Mouse (Mus musculus) MN1 (cell line): Measurements from ENCODE around the gene Rrp8.
"Not testable (repeated sequence)": the region's sequence is repeated elsewhere in the genome, so short reads cannot be mapped to it uniquely, and the experiment has no call there.

ENCODE experiments used
- DNase-seq: peaks from one replicate; pipeline ENCODE4 v3.0.0-alpha.2; 2016; ENCODE audit warnings: low spot score

Rrp8 gene

DNA sequence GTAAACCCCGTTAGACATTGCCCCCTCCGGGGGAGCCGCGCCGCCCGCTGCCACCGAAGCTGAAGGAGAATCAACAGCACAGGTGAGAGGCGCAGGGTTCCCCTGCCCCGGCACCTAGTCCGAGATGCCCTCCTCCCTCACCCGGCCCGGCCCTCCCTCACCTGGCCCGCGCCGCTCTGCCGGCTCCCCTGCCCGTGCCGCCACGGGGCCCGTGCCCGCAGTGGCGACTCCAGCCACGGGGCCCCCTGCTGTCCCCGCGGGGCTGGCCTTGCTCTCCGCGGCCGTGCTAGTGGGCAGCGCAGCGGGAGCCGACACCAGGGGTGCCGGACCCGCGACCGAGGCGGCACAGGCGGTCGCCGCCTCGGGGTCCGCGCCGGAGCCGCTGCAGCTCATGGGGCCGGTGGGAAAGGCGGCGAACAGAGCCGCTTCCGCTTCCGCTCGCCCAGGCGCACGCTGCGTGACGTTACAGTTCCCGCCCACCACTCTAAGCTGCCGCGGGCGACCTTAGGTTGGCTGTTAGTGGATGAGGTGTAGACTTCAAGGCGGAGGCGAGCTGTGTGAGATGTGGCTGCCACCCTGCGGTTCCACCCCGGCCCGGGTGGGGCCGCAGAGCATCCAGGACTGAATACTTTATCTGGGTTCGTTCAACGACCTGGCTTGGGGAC, 6.9 kb upstream of the Rrp8 start, which contains the start of gene Taf10:
Taf10 (minus strand) TSS at position 436 of the 665 bp plus-strand sequence.
- peak; percentile 93 for DNase-seq

DNA sequence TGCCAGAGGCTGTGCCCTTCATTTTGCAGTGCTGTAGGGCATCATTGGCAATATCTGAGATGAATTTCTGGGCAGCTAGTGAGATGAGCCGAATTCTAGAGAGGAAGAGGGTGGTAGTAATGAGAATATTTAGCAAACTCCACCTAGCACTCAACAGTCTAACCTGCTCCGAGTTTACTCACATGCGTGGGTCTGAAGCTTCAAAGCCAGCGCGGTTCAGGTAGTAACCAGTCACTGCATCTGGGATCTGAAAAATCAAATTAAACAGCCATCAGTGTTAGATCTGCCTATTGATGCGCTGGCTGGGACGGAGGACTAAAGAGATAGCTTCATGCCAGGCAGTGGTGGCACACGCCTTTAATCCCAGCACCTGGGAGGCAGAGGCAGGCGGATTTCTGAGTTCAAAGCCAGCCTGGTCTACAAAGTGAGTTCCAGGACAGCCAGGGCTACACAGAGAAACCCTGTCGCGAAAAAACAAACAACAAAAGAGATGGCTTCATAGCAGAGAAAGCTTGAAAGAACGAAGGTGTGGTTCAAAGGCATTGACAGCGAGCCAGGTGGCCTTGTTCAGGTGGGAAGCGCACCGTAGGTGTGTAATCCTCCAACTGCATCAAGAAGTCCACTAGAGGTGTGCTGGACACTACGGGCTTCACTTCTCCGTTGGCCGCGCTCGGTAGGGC, 6.2 kb upstream of the Rrp8 start:
- peak; percentile 9 for DNase-seq

DNA sequence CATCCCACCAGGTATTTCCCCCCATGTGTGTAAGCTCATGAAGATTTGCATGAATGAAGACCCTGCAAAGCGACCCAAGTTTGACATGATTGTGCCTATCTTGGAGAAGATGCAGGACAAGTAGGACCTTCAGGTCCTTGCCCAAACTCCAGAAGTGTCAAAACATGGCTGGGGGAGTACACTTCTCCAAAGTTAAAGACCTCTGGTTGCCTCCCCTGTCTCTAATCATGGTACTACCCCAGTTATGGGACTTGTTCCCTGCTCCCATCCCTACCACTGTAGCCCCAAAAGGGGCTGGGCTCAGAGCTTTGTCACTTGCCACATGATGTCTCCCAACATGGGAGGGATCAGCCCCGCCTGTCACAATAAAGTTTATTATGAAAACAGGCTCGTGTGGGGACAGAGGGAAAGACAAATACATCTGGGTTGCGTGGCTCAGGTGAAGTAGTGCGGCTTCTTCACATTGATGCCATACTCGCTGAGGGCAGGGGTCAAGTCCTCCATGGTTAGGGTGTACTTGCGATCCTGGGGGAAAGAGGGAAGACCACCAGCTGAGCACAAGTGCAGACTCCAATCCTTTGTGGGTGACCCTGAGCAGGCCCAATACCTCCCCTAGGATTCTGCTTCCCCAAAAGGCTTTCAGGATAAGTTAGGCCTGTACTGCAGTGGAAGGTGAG, 5.5 kb upstream of the Rrp8 start:
- not testable (repeated sequence) for DNase-seq

DNA sequence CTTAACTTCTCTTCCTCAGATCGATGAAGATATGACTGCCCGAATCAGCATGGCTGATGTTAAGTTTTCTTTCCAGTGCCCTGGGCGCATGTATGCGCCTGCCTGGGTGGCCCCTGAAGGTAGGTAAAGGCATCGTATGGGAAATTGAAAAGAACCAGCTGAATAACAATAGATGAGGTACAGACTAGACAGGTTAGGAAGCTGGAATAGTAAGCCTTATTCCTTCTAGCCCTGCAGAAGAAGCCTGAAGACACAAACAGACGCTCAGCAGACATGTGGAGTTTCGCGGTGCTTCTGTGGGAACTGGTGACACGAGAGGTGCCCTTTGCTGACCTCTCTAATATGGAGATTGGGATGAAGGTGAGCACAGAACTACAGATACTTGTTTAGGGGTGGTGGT, 4.8 kb upstream of the Rrp8 start:
- DNase-seq: no peak

DNA sequence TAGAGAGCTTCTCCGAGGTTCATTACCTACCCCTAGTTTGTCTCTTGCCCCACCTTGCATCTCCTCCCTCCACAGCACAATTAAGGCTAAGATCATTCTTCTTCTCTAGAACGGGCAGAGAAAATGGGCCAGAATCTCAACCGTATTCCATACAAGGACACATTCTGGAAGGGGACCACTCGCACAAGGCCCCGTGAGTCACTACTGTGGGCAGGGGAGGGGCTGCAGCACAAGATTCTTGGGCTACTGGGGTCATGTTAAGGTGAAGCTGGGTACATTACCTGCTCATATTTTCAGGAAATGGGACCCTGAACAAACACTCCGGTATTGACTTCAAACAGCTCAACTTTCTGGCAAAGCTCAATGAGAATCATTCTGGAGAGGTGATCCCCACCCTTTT, 3.7 kb upstream of the Rrp8 start:
- no peak for DNase-seq

DNA sequence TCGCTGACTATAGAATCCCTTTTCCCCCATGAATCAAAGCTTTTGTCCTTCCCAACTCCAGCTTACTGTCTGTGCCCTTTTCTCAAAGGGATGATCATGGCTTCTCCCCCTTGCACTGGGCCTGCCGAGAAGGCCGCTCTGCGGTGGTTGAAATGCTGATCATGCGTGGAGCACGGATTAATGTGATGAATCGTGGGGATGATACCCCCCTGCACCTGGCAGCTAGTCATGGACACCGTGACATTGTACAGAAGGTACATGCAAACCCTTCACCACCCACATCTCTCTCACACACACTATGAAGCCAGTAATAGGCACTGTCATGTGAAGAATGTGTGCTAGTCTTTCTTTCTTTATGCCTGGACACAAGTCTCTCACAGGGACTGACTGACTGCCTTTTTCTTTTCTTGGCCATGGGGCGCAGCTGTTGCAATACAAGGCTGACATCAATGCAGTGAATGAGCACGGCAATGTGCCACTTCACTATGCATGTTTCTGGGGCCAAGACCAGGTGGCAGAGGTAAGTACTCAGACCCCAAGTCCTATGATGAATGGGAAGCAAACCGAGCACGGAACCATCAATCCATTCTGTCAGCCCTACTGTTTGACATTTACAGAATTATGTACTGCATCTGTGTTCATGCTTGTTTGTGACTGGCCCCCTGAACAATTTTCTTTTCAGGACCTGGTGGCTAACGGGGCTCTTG, 3.1 kb upstream of the Rrp8 start:
- no peak for DNase-seq

DNA sequence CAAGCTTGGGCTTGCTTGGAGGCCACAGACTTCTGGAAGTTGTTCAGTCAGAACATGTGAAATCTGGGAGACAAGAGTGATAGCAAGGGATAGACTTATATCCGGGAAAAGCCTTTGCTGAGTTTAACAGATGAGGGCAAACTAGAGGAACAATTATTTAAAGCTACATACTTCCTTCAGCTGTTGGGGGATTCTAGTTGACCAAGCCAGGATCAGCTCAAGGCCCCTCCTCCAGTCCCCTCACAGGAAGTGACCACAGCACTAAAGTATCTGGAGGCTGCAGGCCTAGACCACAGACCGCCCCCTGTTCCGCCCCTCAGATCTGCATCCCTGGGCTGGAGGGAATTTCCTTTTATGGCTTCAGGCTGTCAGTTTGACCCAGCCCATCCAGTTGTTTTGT, 1.8 kb upstream of the Rrp8 start:
- peak; percentile 66 for DNase-seq

DNA sequence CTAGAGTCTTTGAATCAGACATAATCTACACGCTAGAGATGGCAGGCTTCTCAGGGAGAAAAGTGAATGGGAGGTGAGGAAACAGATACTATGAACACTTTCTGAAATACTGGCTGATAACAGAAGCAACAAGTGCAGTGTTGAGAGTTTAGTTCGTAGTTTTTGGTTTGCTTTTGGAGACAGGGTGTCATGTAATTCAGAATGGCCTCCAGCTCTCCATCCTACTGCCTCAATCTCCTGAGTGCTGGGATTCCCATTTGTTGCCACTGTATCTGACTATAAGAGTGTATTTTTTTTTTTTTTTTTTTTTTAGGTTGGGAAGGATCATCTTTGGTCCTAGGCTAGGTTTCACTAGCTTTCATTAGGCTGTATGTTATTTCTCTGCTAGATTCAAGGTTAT, 1.1 kb upstream of the Rrp8 start:
- DNase-seq: no peak

DNA sequence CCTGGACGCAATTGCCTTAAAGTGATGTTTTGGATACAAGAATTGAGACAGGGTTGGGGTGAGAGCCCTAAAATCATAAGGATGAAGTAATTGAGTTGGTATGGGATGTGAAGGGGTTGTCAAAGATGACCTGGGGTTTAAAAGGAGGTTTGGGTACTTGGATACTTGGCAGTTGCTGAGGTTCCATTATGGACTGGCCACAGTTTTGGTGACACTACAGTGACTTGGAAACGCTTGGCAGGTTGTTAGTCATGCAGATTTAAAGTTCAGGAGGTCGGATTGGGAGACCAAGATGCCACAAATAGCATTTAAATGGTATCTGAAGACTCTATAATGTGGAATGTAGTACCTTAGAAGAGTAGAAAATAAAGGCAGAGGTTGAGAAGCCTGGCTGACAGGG, 463 bp upstream of the Rrp8 start:
- no peak for DNase-seq

DNA sequence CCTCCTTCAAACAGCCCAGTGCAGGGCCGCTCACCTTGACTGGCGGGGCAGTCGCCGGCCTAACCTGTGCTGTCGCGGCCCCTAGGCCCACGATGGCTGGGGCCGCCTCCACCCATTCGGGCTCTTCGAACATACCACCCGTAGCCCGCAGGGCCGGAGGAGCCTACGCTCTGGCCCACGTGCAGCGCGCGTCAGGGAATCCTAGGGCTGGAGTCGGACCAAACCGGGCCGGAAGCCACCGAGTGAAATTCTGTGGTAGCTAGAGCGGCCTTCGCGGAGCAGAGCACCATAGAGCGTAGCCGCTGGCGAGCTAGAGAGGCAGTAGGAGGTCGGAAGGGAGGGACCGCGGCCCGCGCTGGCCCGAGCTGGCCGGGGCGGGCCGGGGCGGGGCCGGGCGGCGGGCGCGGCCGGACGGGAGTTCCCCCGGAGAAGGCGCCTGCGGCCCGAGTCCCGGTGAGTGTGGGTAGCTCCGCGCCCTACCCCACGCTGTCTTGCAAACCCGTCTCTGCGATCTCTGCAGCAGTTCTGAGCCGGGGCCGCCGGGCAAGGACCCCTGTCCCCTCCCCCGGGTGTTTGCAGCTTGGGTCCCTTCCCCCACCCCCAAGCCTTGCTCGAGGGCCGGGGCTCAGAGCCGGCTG, 802 bp downstream of the Rrp8 start, which contains the start of gene Ilk:
Ilk (plus strand) TSS at position 329 of the 638 bp plus-strand sequence.
- DNase-seq: peak; percentile 93

DNA sequence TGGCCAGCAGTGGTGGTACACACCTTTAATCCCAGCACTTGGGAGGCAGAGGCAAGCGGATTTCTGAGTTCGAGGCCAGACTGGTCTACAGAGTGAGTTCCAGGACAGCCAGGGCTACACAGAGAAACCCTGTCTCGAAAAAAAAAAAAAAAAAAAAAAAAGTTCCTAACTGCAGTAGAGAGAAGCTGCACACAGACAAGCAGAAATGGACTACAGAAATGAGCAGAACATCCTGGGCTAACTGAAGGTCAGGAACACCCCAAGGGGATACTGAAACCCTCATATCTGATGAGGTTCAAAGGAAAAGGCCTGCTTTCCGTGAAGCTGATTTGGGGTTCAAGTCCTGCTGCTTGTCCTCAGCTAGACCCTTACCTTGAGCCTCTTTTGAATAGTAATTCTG, 1.7 kb downstream of the Rrp8 start:
- not testable (repeated sequence) for DNase-seq

DNA sequence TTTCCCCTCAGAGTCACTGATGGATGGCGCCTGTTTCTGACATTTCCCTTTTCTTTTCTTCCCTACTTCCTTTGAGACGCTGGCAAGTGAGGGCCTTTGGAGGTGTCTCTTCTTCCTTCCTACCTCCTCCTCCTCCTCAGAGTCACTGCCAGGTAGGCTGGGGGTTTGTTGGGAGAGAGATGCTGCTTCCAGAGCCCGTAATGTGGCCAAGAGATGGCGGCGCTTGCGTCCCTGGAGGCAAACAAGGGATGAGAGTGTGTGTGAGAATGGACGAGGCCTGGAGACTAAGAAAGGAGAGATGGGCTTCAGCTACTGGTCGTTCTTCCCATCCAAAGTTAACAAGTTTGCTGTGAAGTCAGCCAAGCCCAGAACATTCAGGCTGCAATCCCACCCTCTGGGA, 2.4 kb downstream of the Rrp8 start:
- no peak for DNase-seq

DNA sequence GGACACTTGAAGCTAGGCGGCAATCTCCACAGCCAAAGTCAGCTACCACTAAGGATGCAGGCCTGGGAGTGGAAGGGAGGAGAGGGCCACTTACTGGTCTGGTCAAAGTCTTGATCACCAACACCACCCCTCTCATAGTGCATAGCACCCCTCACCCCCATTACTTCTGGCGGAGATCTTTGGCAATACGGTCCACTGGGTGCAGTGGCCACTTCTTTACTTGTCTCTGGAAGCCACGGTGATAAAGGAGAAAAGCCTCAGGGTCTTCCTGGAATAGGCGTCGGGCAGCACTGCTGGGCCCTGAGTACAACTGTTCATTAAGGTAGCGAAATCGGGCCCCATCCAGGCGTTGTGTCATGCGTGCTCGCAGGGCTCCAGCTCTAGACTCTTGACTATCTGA, 3.3 kb downstream of the Rrp8 start:
- no peak for DNase-seq

DNA sequence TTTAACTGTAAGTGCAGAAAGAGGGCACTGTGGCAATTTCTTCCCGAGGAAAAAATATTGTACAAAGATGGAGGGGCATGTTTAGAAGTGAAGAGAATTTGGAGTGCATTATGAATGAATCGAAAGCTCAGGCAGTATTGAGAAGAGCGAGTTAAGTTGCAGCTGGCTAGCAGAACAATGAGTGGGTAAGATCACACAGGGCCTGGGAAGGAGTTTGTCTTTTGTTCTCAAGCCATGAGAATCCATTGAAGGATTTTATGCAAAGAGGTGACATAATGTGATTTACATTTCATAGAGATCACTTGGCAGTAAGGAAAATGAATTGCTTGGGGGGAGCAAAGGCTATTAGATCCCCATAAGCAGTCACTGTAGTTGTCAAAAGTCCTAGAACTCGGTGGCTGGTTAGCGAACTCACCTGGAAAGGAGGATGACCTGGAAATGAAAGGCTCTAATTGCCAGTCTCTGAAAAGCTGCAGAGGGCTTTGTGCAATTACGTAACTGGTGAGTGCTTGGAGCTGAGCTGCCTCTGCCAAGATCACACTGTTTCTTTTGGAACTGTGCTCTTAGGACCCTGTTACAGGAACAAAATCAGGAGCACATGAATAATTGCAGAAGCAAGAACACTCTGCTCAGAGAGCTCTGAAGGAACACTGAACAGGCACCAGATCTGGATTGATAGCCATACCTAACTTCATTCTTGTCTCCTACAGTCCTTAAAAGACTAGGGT, 8.3 kb downstream of the Rrp8 start:
- DNase-seq: no peak

DNA sequence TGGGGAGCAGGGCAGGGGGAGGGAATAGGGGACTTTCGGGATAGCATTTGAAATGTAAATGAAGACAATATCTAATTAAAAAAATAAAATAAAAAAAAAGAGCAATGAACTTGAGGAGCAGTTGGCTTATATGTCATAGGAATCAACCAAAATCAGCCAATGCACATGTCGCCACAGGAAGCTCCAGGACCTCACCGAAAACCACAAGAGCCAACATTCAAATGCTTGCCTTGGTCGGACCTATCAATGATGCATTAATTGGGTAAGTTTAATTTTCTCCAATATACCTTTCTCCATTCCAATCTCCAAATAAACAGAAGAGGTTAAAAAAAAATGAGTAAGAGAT, 10.2 kb downstream of the Rrp8 start:
- no peak for DNase-seq

DNA sequence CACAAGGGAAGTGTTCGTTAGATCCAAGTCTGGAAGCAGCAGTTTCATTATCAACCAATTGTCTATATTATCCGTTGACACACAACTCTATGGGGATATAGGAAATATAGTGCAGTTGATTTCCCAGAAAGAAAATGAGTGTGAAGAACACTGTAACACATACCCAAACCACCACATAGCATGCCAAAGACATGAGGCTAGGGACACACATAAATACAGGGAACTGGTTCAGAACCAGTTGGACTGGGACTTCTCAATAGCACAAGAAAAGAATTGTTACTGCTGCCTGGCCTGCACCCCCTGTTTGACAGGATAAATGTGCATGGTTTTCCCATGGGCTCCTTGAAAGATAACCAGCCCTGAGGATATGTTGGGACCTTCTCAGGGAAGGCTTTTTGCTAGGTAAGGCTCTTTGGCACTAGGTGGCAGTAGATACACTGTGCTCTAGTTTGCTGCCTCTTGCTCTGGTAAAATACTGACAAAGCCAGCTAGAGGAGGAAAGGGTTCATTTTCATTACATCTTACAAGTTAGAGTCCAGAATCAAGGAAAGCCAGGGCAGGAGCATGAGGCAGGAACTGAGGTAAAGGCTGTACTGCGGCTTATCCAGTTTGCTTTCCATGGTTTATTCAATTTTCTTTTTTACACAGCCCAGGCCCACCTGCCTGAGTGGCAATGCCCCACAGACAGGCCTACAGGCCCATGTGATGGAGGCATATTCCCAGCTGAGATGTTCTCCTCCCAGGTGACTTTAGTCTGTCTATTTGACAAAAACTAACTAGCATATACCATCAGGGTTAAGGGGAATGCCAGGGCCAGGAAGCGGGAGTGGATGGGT, 10.8 kb downstream of the Rrp8 start:
- DNase-seq: peak; percentile 76

DNA sequence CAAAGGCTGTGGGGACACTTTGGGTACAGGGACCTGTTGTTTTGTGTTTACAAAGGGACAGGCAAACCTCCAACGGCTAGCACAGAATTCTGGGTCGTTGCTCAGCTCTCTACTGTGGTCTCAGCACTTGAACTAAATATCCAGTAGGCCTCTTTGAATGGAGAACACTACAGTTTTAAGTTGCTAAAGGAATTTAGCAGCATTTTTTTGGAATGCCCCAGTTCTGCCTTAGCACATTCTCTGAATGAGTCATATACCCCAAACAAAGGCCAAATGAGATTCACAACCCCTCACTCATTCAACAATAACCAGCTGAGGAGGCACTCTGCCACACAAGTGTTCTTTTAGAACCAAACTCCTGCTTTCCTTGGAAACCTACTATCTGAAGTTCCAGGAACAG, 15.3 kb downstream of the Rrp8 start:
- no peak for DNase-seq

DNA sequence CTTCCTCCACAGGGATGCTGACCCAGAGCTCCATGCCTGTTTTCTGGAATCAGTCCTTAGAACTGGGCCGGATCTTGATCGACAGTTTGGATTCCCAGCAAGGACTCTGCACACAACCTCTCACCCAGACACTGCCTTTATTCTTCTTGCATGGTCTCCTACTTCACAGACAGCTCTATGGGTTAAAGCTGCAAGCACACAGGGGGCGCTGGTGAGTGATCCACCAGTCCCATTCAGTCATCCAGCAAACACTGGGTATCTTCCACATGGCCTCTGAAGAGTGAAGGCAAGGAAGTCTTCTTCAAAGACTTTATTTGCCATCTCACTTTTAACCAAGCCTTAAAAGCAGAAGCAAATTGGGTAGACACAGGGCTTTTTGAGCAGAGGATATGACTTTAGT, 21.8 kb downstream of the Rrp8 start:
- DNase-seq: no peak

DNA sequence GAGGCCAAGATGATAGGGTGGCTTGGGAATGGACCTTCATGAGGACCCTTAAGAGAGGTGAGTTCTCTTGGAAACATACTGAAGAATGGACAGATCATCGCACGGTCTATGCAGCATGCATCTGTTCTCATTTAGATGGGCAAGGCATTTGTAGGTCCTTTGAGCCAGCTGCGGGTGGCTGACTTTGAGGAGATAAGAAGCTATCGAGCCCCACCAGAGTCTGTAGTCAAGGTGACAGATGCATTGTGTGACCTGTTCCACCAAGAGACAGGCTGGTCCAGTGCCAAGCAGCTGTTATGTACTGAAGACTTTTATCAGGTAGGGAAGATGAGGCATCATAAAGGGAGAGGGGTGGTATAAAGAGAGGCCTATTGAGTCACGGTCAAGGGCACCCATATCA, 28.5 kb downstream of the Rrp8 start:
- no peak for DNase-seq

DNA sequence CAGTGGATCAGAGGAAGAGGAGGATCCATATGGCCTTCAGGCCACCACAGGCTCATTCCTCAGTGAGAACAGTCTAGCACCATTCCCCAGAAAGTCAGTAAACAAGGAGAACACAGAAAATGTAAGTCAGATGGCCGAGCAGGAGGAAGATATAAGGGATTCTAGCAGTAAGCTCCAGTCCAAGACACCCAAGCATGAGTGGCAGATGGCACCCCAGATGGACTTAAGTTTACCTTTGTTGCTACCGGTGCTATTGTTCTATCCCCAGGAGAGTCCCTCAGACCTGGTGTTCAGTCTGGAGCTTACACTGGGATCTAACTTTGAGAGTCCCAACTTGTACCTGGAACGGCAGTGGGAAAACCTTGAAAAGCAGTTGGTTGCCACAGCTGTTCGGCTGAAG, 33.4 kb downstream of the Rrp8 start:
- DNase-seq: no peak

DNA sequence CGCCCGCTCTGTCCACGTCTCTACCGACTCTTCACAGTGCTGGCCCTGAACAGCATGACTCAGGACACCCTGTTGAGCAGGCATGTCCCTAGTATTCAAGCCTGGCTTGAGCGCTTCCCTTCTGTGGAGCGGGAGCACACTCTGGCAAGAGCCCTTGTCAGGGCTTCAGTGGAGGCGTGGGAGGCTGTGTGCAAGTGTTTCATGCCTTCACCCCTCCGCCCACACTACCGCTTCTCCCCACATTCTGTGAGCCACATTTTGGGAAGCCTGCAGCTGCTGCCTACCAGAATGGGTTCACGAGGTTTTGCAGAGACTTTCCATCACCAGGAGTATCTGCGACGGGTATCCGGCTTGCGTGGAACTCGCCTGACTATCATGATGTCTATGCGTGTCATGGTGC, 34.0 kb downstream of the Rrp8 start:
- no peak for DNase-seq
